Mouse (Mus musculus) lung, adult 2 months (tissue): Measurements from ENCODE around the gene Ppp1r9a. TPM values are rescaled to one million over a fixed set of nuclear protein-coding genes. Genes with fewer than 3 reads are reported as not detected.

Experiments used
- DNase-seq: peaks from one replicate; pipeline ENCODE4 v3.0.0; 2022
- H3K4me1 ChIP-seq: fragments of 200-500 bp; 2 replicates; pipeline ENCODE4 v1.6.1; 2011; ENCODE audit warnings: low read length; ENCODE audit not compliant: control insufficient read depth, insufficient read depth
- H3K4me3 ChIP-seq: fragments of 200-500 bp; replicated peaks from 2 replicates; pipeline ENCODE3; 2011; ENCODE audit warnings: low read depth, mild to moderate bottlenecking, control low read depth, low read length; ENCODE audit errors: extremely low read depth
- CTCF ChIP-seq: fragments of 200-500 bp; IDR thresholded peaks from 2 replicates; pipeline ENCODE4 v1.5.1; 2011; ENCODE audit warnings: mild to moderate bottlenecking, low read length, control low read depth; ENCODE audit not compliant: insufficient read depth
- POLR2A ChIP-seq: fragments of 200-500 bp; IDR thresholded peaks from 2 replicates; pipeline ENCODE4 v1.6.1; 2011; ENCODE audit warnings: low read depth, mild to moderate bottlenecking, control low read depth, low read length, borderline replicate concordance; ENCODE audit errors: extremely low read depth
- WGBS: fragments of 180-500 bp; shearing (Covaris S2); methylation state at CpG from one replicate; pipeline ENCODE4 v1.1.7; 2018; 5-methylcytosine and 5-hydroxymethylcytosine counted together
- polyA plus RNA-seq: library from polyadenylated mRNA; depleted of rRNA; stranded (reverse); fragments of >200 nt; gene quantifications from 2 replicates; pipeline ENCODE4 v1.2.3, GENCODE M21; 2012

Ppp1r9a gene
- polyA plus RNA-seq, 1 experiment, result 13.9 TPM

DNA sequence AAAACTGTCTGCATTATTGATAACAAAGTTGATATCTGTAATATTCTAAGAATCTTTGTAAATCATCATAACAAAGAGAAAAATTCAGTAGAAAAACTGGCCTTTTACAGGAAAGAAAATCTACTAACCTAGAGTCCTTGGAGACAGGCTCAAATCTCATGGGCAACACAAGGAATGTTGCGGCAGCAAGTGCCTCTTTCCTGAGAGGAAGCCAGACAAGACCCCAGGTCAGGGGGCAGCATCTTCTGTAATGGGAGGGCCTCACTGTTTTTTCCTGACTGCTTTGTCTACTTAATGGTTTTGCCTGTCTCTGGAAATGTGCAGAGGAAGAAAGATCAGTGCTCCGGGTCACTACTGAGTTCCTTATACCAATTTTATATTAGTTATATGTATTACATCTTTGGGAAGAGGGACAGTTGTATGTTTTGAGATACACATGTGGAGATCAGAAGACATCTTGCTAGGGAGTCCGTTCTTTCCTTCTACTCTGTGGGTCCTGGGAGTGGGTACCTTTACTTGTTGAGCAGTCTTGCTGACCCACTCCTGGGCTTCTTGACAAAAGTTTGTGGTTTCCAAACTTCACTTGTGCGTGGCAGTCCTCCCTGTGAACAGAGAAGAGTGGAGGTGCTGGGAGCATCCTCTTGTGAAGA is 151.9 kb downstream of the Ppp1r9a start:
- TF ChIP-seq POLR2A (no peak), CTCF (no peak)

GRCm38 (mm10) chr6:5074736-5075135 is 172.0 kb downstream of the Ppp1r9a start:
- WGBS, result 76% methylated on average over 3 of the region's 3 CpGs

More for the DNA sequence above, 151.9 kb downstream of the Ppp1r9a start:
- 77% methylated on average over 4 of the region's 4 CpGs for WGBS
- Histone ChIP-seq H3K4me3 (no peak overlapping the region), H3K4me1 (no peaks in the 10 kb centered on the region; the same call in 1 of the 2 replicates)
- DNase-seq, result no peak

GRCm38 (mm10) chr6:5075680-5076079 is 173.0 kb downstream of the Ppp1r9a start:
- DNase-seq, result no peak
- no peak overlapping the region for H3K4me3 ChIP-seq
- 83% methylated on average over 7 of the region's 7 CpGs for WGBS
- H3K4me1 ChIP-seq, result no peaks in the 10 kb centered on the region
- TF ChIP-seq POLR2A (no peak), CTCF (no peak)

More at GRCm38 (mm10) chr6:5074736-5075135, 172.0 kb downstream of the Ppp1r9a start:
- no peak overlapping the region for H3K4me3 ChIP-seq
- no peak for DNase-seq
- TF ChIP-seq POLR2A (no peak), CTCF (no peak)
- H3K4me1 ChIP-seq, result no peaks in the 10 kb centered on the region

- TF ChIP-seq CTCF (no peak), POLR2A (no peak)
- no peak for DNase-seq
- no peak overlapping the region for H3K4me3 ChIP-seq
- 73% methylated on average over 2 of the region's 2 CpGs for WGBS
- H3K4me1 ChIP-seq, result no peaks in the 10 kb centered on the region
These were observed 175.3 kb downstream of the Ppp1r9a start for GRCm38 (mm10) chr6:5078009-5078408.

DNA sequence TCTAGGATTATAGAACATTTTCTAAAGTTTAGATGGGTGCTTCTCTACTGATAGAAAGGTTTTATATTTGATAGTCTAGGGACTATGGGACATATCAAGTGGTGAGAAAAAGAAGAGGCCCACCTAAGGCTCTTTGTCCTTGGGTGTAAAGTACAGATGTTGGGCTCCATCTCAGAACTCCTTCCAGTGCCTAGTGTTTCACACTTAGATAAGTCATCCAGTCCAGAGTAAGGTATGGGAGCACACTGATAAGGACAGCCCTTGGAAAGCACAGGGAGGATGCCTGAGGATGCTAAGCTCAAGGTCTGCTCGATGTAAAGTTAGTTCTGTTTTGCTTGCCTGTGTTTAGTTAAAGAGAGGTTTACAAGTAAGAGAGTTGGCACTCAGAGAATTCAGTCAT is 176.4 kb downstream of the Ppp1r9a start:
- no peak for DNase-seq
- Histone ChIP-seq H3K4me1 (no peaks in the 10 kb centered on the region), H3K4me3 (no peak overlapping the region)
- 77% methylated on average over 1 of the region's 1 CpGs for WGBS
- no peak for TF ChIP-seq CTCF
- no peak for TF ChIP-seq POLR2A

DNA sequence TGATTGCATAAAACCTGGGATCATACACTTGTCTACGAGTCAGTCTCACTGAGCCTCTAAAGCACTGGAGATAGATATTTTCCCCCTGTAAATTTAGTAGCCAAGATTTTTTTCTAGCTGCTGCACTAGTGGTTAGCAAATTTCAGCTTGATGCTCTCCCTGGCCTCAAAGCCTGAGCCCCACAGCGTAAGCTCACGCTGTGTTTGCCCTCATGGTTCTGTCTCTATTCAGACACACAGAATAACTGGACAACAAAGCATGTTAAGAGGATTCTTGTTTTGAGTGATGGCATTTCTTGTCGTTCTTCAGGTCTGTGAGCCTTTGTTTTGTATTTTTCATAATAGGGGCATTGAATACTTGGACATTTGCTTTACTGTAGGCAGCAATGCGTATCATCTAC is 177.4 kb downstream of the Ppp1r9a start:
- 89% methylated on average over 5 of the region's 5 CpGs for WGBS
- Histone ChIP-seq H3K4me1 (no peaks in the 10 kb centered on the region), H3K4me3 (no peak overlapping the region)
- TF ChIP-seq POLR2A (no peak), CTCF (no peak)
- DNase-seq, result no peak

GRCm38 (mm10) chr6:5080496-5080895 is 177.8 kb downstream of the Ppp1r9a start:
- Histone ChIP-seq H3K4me3 (no peak overlapping the region), H3K4me1 (no peaks in the 10 kb centered on the region)
- no peak for DNase-seq
- TF ChIP-seq CTCF, result no peak
- TF ChIP-seq POLR2A, result no peak
- WGBS, result 89% methylated on average over 5 of the region's 5 CpGs

DNA sequence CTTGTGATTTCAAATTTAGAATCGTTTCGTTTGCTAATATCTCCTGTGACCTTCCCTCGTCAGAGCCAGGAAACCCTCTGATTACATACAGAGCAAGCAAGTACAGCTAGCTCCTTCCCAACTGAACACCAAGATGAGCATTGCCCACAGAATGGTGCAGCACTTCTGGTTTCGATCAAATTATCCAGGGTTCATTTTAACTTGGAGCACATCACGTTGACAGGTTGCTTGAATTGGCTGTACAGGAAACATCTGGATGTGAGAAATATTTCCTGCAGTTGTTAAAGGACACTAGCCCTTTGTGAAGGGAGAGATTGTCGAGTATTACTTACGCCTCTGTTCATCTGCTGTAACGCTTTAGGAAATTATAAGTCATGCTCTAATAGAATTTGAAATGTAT is 178.4 kb downstream of the Ppp1r9a start:
- 30% methylated on average over 8 of the region's 8 CpGs for WGBS
- no peak for DNase-seq
- Histone ChIP-seq H3K4me3 (no peak overlapping the region), H3K4me1 (no peaks in the 10 kb centered on the region)
- TF ChIP-seq CTCF (no peak), POLR2A (no peak)

- Histone ChIP-seq H3K4me3 (no peak overlapping the region), H3K4me1 (no peaks in the 10 kb centered on the region)
- TF ChIP-seq POLR2A (no peak), CTCF (no peak)
- DNase-seq, result no peak
These were observed 179.4 kb downstream of the Ppp1r9a start for GRCm38 (mm10) chr6:5082144-5082543.

GRCm38 (mm10) chr6:5082740-5083139 is 180.0 kb downstream of the Ppp1r9a start:
- no peaks in the 10 kb centered on the region for H3K4me1 ChIP-seq
- DNase-seq, result no peak
- TF ChIP-seq CTCF, result no peak
- TF ChIP-seq POLR2A, result no peak
- no peak overlapping the region for H3K4me3 ChIP-seq
- WGBS, result 55% methylated on average over 2 of the region's 2 CpGs

DNA sequence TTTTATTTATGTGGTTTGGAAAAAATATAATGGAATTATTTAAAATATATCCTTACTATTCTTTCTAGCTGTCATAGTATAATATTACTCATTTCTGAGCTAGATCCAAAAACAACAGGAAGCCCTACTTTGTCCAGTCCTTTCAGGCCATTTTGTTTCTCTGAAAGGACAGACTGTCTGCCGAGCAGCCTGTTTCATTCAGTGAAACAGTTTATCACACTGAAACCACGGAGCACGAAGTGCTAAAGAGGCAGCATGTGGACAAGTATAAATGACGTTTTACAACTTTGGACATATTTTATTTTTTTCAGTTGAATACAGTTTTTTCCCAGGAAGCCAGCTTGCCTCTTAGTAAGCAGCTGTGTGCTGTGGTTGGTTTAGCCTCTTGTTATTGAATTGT is 181.2 kb downstream of the Ppp1r9a start:
- 62% methylated on average over 4 of the region's 4 CpGs for WGBS
- TF ChIP-seq CTCF, result no peak
- TF ChIP-seq POLR2A, result no peak
- no peak for DNase-seq
- no peak overlapping the region for H3K4me3 ChIP-seq
- no peaks in the 10 kb centered on the region for H3K4me1 ChIP-seq

GRCm38 (mm10) chr6:5091873-5092272 is 189.2 kb downstream of the Ppp1r9a start:
- no peak for TF ChIP-seq CTCF
- no peak for TF ChIP-seq POLR2A
- Histone ChIP-seq H3K4me3 (no peak overlapping the region), H3K4me1 (peaks cover 6% of the 10 kb centered on the region)
- no peak for DNase-seq
- 86% methylated on average over 7 of the region's 7 CpGs for WGBS
